Mouse (Mus musculus): Measurements from ENCODE around the gene Itga11.
A peak's percentile ranks its signal among the peaks of the same experiment; 100 is the strongest.
"Not testable (repeated sequence)": the region's sequence is repeated elsewhere in the genome, so short reads cannot be mapped to it uniquely, and the experiment has no call there.

Gene Itga11

DNA sequence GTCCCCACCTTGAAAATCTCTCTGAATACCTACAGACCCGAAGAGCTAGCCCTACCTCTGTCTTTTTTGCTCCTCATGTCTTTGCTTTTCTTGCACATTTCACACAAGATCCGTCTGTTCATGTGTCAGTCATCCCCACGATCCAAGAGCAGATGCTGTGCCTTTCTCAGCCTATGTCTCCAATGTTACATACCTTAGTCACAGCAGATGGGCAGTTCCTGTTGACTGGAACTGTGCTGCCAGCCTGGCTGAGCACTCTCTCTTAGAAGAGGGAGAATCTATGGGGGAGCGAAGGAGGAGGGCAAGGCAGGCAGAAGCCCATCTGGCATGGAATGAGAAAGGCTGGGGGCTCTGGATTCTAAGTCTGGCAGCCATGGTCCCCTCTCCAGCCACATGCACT, 87.7 kb downstream of the Itga11 start:
- peak; percentile 54 for DNase-seq (ENCODE audit: low spot score)

DNA sequence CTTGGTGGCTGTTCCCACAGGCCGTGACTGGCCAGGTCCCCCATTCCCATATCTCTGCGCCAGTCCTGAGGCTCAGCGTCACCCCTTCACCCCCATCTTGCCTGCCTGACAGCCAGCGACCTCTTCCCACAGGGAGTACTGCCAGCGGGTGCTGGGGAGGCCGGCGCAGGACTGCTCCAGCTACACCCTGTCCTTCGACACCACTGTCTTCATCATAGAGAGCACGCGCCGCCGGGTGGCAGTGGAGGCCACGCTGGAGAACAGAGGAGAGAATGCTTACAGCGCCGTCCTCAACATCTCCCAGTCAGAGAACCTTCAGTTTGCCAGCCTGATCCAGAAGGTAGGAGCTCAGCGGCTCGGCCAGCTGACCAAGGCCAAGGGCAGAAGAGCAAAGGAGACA, 89.8 kb downstream of the Itga11 start:
- no peak for DNase-seq (ENCODE audit: low spot score)

DNA sequence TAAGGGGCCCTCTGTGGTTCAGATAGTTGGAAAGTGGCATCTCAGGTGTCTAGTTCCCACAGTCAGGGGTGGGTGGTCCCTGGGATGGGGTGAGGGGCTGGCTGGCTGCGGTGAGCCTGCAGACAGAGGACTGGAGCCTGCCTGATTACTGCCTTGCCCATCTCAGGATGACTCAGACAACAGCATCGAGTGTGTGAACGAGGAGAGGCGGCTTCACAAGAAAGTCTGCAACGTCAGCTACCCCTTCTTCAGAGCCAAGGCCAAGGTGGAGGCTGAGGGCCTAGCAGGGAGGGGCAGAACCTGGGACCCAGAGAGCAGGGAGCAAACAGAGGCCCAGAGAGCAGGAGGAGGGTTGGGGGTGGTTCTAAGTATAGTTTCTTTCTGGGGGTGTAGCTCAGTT, 90.7 kb downstream of the Itga11 start:
- DNase-seq (ENCODE audit: low spot score), result no peak

GRCm38 (mm10) chr9:62772746-62773145, 95.1 kb downstream of the Itga11 start:
- no peak for DNase-seq (ENCODE audit: low spot score)

DNA sequence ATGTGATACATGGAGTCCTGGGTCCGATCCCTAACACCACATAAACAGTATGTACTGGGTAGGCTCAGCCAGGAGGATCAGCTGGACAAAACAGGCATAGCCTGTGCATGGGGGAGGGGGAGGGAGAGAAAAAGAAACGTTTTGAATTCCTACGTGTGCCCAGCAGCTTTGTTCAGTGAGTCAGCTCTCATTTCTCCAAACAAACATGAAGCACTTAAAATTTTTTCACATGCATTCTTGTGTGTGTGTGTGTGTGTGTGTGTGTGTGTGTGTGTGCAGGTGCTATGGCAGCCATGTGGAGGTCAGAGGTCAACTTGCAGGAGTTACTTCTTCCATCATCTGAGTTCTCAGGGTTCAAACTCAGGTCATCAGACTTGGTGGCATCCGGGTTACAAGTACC, 97.8 kb downstream of the Itga11 start:
- DNase-seq (ENCODE audit: low spot score), result no peak

DNA sequence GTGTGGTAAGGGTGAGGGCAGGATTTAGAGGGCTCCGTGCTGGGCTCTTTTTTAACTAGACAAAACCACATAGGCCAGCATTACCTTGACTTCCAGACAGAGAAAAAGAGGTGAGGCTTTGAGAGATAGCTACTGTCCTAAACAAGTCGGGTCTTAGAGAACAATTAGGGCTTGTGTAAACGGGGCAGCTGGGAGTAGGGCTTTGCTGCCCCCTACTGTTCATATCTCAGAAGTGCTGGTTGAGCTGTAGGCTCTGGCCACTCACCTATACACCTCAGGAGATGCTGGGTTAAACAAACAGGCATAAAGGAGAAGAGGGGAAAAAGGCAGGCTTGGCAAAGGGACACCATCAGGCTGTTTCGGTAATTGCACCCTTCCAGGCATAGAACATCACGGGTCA, 99.8 kb downstream of the Itga11 start:
- peak; percentile 75 for DNase-seq (ENCODE audit: low spot score)

DNA sequence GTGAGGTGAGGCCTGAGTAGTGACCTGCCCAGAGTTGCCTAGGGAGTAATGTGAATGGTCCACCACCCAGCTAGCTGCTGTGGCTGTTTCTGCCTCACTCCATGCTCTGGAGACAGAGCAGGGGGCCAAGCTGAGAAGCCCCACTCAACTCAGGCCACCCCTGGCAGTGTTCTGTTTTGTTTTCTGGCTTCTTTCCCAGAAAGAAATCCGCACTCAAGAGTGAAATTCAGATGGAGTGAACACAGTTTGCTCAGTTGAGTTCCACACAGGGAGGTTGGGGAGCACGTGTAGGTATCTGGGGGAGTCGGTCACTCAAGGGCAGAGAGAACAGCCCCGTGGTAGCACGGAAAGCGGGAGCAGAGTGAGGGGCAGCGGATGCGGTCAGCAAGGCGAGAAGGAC, 101.1 kb downstream of the Itga11 start:
- DNase-seq (ENCODE audit: low spot score), result no peak

GRCm38 (mm10) chr9:62781965-62782364, 104.3 kb downstream of the Itga11 start:
- DNase-seq (ENCODE audit: low spot score), result no peak

GRCm38 (mm10) chr9:62782976-62783781, 105.6 kb downstream of the Itga11 start:
- peak; percentile 83 for DNase-seq (ENCODE audit: low spot score)

DNA sequence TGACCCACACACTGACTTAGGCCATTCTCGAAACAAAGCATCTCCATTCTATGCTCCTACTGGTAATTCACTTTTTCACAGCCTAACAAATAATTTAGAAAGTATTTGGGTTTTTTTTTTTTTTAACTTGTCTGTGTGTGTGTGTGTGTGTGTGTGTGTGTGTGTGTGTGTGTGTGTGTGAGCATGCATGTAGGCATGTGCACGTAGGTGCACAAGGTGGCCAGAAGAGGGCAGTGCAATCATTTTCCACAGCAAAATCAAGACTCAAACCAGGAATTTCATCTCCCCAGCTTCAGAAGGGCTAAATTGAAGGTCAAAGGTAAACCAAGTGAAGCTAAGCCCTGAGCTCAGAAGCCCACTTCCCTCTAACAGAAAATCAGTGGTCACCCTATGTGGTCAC, 106.6 kb downstream of the Itga11 start:
- DNase-seq (ENCODE audit: low spot score), result no peak

DNA sequence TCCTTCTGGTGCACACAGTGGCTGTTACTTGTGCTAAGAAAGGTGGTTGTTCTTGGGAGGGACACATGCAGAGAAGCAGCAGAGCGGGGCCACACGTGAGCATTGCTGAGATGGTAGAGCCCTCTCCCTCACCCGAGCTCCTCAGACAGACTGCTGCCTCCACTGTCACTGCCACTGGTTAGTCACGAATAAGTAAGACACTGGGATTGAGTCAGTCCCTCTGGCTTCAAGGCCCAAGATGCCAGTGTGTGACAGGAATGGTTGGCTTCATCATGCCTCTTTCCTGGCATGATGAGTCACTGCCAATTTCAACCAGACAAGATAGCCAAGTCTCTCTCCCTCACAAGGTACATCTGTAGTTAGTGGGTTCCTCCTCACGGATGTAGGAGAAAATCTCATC, 109.1 kb downstream of the Itga11 start:
- no peak for DNase-seq (ENCODE audit: low spot score)

DNA sequence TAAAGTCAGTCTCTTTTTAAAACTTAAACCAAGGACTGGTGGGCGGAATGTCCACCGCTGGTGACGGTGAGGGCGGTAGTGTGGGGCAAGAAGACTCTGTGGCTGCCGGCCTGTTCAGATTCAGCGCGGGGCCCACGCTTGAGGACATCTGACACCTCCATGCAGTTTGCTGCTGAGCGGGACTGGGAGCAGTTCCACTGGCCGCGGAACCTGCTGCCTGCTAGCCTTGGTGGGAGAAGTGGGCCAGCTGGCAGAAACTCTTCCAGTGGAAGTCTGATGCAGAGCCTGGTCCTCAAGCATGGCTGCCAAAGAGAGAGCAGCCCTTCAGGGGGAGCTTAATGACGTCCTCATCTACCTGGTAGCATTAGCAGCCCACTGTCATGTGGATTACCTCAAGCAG, 112.2 kb downstream of the Itga11 start:
- DNase-seq (ENCODE audit: low spot score), result no peak

DNA sequence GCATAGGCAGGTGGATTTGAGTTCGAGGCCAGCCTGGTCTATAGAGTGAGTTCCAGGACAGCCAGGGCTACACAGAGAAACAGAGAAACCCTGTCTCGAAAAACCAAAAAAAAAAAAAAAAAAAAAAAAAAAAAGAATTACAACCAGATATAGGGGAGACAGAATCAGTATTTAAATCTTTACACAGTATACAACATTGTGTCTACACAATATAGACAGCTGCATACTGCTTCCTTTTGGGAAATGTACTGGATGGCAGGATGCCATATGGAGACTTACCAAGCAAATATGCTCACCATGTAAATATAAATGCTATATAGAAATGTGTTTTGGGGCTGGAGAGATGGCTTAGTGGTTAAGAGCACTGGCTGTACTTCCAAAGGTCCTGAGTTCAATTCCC, 121.6 kb downstream of the Itga11 start:
- DNase-seq (ENCODE audit: low spot score), result not testable (repeated sequence)

DNA sequence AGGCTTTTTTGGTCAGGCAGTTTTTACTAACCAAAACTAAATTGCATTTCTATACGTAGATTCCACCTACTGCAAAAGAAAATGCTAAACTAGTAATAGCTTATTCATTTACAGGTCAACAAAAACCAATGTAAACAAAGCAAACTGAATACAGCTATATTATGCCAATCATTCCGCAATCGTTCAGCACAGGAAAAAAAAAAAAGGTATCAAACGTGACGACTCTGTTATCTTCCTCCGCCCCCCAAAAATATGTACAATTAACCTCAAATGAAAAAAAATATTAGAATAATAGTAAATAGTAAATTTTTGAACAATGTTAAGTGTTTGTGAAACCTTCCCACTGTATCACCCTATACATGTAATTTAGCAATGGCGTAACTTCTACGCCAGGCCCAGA, 132.5 kb downstream of the Itga11 start:
- no peak for DNase-seq (ENCODE audit: low spot score)

GRCm38 (mm10) chr9:62810543-62811515, 133.2 kb downstream of the Itga11 start:
- peak; percentile 24 for DNase-seq (ENCODE audit: low spot score)

DNA sequence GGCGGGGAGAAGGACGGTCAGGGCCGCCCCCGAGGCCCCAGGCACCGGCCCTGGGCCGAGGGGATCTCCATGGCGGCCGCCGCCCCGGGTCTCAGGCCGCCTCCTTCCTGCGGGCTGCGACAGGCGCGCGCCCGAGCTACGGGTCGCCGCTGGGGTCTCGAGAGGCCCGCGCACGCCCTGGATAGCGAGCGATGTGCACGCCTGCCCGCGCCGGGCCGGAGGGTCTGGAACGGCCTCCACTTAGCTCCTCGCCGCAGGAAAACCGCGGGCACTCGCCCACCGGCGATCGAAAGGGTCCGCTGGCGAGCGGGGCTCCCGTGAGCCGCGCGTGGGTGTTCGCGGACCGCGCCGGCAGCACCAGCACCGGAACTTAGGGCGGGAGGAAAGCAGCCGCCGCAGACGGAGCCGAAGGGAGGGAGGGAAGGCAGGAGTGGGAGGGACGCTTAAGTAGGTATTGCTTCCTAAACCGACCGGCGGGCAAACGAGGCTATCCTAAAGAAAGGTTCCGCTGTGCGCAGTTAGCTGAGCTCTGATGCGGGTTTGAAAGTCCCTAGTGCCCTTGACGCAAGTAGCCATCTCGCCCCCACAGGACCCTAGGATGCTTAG, 134.0 kb downstream of the Itga11 start, which contains the start of gene Fem1b:
Fem1b (minus strand) TSS at position 419 of the 606 bp plus-strand sequence.
- peak; percentile 89 for DNase-seq (ENCODE audit: low spot score)

DNA sequence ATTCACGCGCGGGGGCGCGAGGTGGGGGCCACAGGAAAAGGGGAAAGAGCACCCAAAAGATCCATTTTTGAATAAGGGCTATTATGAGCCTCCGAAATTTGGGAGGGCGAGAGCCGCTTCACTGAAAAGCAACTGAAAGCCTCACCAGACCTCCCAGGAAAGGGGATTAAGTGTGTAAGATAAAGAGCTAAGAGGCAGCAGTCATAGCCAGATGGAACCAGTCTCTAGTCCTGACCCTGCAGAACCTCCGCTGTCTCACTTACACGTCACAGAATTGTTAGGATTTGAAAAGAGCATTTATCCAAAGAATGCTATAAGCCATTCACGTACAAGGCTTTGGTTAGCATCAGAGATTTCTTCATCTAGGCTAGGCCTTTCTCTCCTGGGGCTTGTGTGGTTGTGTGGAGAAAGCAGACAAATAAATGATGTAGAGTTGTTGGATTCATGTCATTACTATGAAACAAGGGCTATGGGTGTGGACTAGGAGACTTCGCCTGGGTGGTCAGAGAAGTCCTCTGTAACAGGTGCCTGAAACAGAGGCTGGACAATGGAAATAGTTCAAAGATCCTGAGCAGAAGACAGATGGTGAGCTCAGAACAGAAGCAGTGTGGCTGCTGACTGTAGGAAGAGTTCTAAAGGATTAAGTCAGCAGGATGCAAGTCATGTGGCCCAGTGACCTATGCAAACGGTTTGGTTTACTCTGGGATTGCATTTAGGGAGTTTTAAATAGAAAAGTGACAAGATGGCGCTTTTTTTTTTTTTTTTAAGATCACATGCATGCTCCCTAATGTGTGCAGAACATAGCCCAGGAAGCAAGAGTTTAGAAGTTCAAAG, 134.8 kb downstream of the Itga11 start:
- DNase-seq (ENCODE audit: low spot score), result no peak

DNA sequence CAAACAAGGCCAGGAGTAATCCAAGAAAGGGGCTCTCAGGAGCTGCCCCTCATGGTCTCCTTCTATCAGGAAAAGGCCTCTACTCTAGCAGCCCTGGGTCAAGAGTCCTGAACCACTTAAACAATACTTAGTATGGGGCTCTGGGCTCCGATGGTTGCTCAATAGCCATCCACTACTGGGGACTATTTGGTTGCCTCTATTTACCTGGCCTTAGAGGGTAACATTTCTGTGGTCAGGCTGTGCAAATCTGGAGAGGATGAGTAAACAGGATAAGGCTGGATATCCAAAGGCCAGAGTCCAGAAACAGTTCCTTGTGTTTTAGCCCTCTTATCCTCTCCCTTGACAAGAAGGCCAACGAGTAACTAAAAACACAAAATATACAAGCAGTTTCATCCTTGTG, 137.1 kb downstream of the Itga11 start:
- no peak for DNase-seq (ENCODE audit: low spot score)

DNA sequence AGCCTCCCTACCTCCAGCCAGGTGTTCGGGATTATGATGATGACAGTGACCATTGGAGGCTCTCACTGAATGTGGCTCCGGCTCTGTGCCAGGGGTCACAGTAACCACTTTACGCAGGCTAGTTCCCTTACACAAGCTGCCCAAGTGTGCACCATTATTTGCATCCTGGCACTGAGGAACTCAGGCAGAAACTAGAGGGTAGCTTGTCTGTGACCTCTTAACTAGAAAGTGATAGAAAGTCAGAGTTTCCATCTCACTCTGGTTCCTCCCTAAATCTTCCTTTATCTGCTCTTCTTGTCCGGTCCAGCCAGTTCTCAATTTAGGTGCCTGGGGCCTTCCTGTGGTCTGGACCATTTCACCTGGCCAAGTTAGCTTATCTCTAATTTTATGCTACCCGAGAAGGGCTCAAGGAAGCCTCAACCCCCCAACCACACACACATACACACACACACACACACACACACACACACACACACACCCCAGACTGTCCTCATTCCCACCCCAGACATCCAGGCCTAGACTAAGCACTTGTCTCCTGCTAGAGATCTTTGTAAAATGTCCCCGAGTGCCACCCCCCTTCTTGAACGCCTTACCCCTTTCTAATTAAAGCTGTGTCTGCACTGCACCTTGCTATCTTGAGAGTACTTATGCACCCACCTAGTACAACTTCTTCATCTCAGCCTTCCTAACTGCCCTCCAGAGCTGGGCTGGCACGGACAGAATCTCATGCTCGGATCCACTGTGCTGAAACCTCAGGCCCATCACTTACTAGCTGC, 138.9 kb downstream of the Itga11 start:
- no peak for DNase-seq (ENCODE audit: low spot score)

DNA sequence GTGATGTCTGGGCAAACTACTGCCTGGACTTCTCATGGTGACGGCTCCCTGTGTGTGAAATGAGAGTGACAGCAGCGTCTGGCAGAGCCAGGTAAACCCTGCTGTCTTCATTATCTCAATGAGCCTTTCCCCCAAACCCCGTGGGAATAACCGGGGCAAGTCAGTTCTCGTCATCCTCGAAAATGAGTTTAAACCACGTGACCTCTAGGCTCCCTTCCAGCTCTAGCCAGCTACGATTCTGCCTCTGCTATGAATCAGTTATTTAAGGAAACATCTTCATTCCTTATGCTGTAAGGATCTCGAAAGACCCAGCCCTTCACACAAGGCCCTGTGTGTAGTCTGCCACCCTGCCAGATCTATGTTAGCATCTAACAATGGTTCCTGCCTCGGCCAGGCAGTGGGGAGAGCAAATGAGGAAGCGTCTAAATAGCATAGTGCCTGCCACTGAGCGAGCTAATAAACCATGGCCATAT, 139.5 kb downstream of the Itga11 start:
- no peak for DNase-seq (ENCODE audit: low spot score)

All from layer of hippocampus, adult 11-12 months (tissue).